Mouse (Mus musculus) midbrain, embryonic 10.5 days (tissue): Measurements from ENCODE around the gene Pgls. TPM values are rescaled to one million over a fixed set of nuclear protein-coding genes. Genes with fewer than 3 reads are reported as not detected.

Source experiments
- DNase-seq: peaks from one replicate; pipeline ENCODE4 v3.0.0-alpha.2; 2017; ENCODE audit warnings: low spot score
- H3K27ac ChIP-seq: fragments of 300-500 bp; sonication (generic); replicated peaks from 2 replicates; pipeline ENCODE4 v1.5.1; 2016; ENCODE audit warnings: mild to moderate bottlenecking
- H3K27me3 ChIP-seq: fragments of 300-500 bp; sonication (generic); 2 replicates; pipeline ENCODE4 v1.6.1; 2016; ENCODE audit warnings: low read depth, mild to moderate bottlenecking; ENCODE audit not compliant: poor library complexity, severe bottlenecking
- H3K36me3 ChIP-seq: fragments of 300-500 bp; sonication (generic); 2 replicates; pipeline ENCODE4 v1.6.1; 2016; ENCODE audit warnings: mild to moderate bottlenecking, moderate library complexity
- H3K4me1 ChIP-seq: fragments of 300-500 bp; sonication (generic); 2 replicates; pipeline ENCODE4 v1.6.1; 2016
- H3K4me3 ChIP-seq: fragments of 300-500 bp; sonication (generic); 2 replicates; pipeline ENCODE4 v1.5.1; 2016; ENCODE audit warnings: mild to moderate bottlenecking, moderate library complexity
- H3K9me3 ChIP-seq: fragments of 300-500 bp; sonication (generic); replicated peaks from 2 replicates; pipeline ENCODE4 v1.6.1; 2016; ENCODE audit warnings: mild to moderate bottlenecking
- WGBS: fragments of 180-500 bp; shearing (Covaris S2); methylation state at CpG from one replicate; pipeline ENCODE4 v1.1.7; 2016; 5-methylcytosine and 5-hydroxymethylcytosine counted together
- microRNA-seq: library from miRNA; unstranded; fragments of <30 nt; microRNA quantifications from one replicate; pipeline ENCODE4, GENCODE M21; 2017
- polyA plus RNA-seq: library from polyadenylated mRNA; unstranded; fragments of >200 nt; fragmentation: Nextera tagmentation; extraction: Ambion mirVana; gene quantifications from 2 replicates; pipeline ENCODE4 v1.2.1, GENCODE M21; 2016

Pgls gene
- polyA plus RNA-seq, 1 experiment from 2014 or later: 261 TPM

DNA sequence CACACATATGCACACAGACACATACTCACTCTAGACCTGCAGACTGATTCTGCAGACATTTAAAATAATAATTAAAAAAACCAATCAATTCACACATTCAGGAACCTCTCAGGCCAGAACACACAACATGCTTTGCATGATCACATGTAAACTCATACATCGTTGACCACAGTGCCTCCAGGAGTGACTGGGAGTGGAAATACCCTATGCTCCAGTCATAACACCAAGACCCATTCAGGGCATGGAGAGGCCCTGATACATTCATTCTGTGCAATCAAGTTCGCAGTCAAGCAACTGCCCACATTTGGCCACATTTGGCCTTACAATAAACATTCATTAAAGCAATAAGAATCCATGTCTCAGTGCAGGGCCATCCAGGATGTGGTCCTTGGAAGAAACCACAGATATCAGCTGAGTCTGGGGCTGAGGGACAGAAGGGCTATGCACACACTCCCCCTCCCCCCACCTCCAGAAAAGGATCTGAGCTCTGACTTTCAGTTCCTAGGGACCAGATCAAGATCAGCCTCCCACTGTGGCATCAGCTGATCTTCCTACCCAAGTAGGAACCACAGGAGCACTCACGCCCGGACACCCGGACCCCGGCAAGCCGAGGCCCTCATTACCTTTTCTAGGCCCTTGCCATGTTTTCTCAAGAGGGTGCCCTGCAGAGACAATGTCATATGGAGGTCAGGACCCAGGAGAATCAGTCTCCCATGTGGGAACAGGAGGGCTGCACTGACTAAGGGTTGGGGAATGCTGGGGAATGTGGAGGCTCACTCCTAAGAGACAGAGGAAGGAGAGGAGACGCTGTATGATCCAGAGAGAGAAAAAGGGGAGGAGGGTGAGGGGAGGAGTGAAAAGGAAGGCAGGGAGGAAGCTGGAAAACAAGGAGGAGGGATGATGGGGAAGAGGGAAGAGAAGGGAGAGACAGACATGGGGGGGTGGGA, 45.4 kb downstream of the Pgls start:
- no peak for DNase-seq
- Histone ChIP-seq H3K27ac (no peak overlapping the region), H3K27me3 (peaks cover 59% of the 10 kb centered on the region), H3K4me3 (no peak overlapping the region), H3K4me1 (peaks cover 17% of the 10 kb centered on the region), H3K9me3 (peaks cover 15% of the 10 kb centered on the region), H3K36me3 (no peaks in the 10 kb centered on the region; the same call in 1 of the 2 replicates)
- 65% methylated on average over 8 of the region's 8 CpGs for WGBS

DNA sequence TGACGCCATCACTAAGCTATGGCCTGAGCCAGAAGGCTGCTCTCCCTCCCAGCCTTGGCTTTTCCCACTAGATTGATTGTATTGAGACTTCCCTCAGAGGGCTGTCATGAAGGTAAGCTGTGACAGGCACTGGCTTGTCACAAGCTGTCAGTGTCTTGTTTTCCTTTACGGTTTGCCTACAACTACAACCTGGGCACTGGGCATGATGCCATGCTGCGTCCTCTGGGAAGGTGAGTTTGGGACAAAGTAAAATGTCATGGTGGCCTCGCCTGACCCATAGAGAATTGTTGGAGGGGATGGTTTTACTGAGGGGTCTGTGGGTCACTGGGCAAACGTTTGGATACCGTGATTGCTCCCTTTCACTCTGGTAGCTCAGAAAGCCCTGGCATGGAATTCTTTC, 46.3 kb downstream of the Pgls start:
- Histone ChIP-seq H3K36me3 (no peaks in the 10 kb centered on the region), H3K4me1 (peaks cover 16% of the 10 kb centered on the region), H3K27ac (no peak overlapping the region), H3K4me3 (no peak overlapping the region), H3K9me3 (peaks cover 6% of the 10 kb centered on the region), H3K27me3 (peaks cover 50% of the 10 kb centered on the region)
- no peak for DNase-seq
- 74% methylated on average over 6 of the region's 6 CpGs for WGBS

DNA sequence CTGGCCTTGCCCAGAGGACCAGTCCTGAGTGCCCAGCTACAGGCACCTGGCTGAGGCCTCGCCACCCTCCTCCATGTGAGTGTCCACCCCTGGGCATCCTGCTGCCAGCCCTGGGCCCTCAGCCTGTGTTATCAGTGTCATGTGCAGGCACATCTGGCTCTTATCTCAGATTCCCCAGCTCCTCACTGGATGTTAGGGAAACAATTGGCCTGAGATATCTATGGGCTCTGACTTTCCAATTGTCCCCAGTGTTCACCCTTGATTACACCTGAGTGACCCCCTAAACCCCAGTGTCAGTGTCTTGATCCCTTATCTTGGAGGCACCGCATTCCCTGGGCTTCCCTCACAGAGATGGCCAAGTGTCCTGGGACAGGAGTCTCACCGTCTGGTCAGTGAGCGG, 47.3 kb downstream of the Pgls start:
- 95% methylated on average over 4 of the region's 4 CpGs for WGBS
- H3K9me3 ChIP-seq: no peaks in the 10 kb centered on the region

DNA sequence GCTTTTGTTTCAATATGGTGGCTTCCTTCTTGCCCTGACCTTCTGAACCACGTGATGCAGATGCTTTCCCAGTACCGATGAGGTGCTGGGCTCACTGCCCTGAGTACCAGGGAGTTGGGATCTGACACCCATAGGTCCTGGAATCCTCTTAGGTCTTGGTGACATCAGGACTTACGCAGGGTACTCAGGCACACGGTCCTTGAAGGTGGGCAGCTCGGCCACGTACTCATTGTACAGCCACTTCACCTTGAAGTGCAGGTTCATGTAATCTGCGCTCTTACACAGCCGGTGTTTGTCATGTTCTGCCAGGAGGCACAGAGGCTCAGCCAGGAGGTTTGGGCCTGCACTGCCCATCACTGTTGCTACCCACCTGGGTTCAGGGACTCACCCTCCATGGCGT, 53.5 kb downstream of the Pgls start:
- WGBS: 84% methylated on average over 9 of the region's 9 CpGs
- no peak overlapping the region for H3K27ac ChIP-seq
- DNase-seq: no peak

More for the DNA sequence above, 47.3 kb downstream of the Pgls start:
- no peaks in the 10 kb centered on the region for H3K36me3 ChIP-seq
- H3K27me3 ChIP-seq: peaks cover 40% of the 10 kb centered on the region
- H3K4me1 ChIP-seq: peaks cover 6% of the 10 kb centered on the region
- H3K27ac ChIP-seq: no peak overlapping the region
- no peak for DNase-seq
- H3K4me3 ChIP-seq: no peak overlapping the region

More for the DNA sequence above, 53.5 kb downstream of the Pgls start:
- no peaks in the 10 kb centered on the region; the same call in none of the 2 replicates for H3K27me3 ChIP-seq
- H3K36me3 ChIP-seq: no peaks in the 10 kb centered on the region
- no peak overlapping the region for H3K4me3 ChIP-seq
- no peaks in the 10 kb centered on the region for H3K4me1 ChIP-seq
- H3K9me3 ChIP-seq: no peaks in the 10 kb centered on the region

Small RNA genes within 50 kb of the gene (microRNA-seq; reads per million reads assigned to microRNA genes)
- not detected for gene Mir6769b

Other genes starting within 250 kb of the Pgls start
- 68.5 and 74.3 TPM in 2 replicates for gene Use1, start 225.3 kb upstream of the Pgls start, polyA plus RNA-seq
- 4.9 and 6.1 TPM in 2 replicates for gene Ocel1, start 220.9 kb upstream of the Pgls start, polyA plus RNA-seq
- gene Nr2f6, start 210.2 kb upstream of the Pgls start, polyA plus RNA-seq: 74.7 and 110 TPM in 2 replicates
- 5.0 and 6.3 TPM in 2 replicates for gene Ushbp1, start 196.4 kb upstream of the Pgls start, polyA plus RNA-seq
- gene Babam1, start 195.3 kb upstream of the Pgls start, polyA plus RNA-seq: 112 TPM in 2 replicates
- gene Ankle1, start 186.2 kb upstream of the Pgls start, polyA plus RNA-seq: 49.6 and 51.6 TPM in 2 replicates
- 75.0 and 78.3 TPM in 2 replicates for gene Abhd8, start 128.5 kb upstream of the Pgls start, polyA plus RNA-seq
- gene Mrpl34, start 127.2 kb upstream of the Pgls start, polyA plus RNA-seq: 230 and 238 TPM in 2 replicates
- gene Dda1, start 123.0 kb upstream of the Pgls start, polyA plus RNA-seq: 131 and 141 TPM in 2 replicates
- 3.0 and 3.4 TPM in 2 replicates for gene Ano8, start 106.2 kb upstream of the Pgls start, polyA plus RNA-seq
- gene Gtpbp3, start 104.1 kb upstream of the Pgls start, polyA plus RNA-seq: 20.0 and 21.8 TPM in 2 replicates
- gene Plvap, start 80.4 kb upstream of the Pgls start, polyA plus RNA-seq: 39.4 and 45.2 TPM in 2 replicates
- gene Ccdc194, start 66.5 kb upstream of the Pgls start, polyA plus RNA-seq: 0.14 and 0.28 TPM in 2 replicates
- gene Bst2, start 54.7 kb upstream of the Pgls start, polyA plus RNA-seq: 8.6 and 9.3 TPM in 2 replicates
- gene Mvb12a, start 49.3 kb upstream of the Pgls start, polyA plus RNA-seq: 62.1 and 62.9 TPM in 2 replicates
- gene Tmem221, start 33.3 kb upstream of the Pgls start, polyA plus RNA-seq: 0.14 TPM in 2 replicates
- gene Nxnl1, start 25.6 kb upstream of the Pgls start, polyA plus RNA-seq: not detected in 2 replicates
- 21.5 and 27.0 TPM in 2 replicates for gene Slc27a1, start 23.3 kb upstream of the Pgls start, polyA plus RNA-seq
- 4.5 and 5.4 TPM in 2 replicates for gene Fam129c, start 5.5 kb downstream of the Pgls start, polyA plus RNA-seq
- 51.2 and 52.8 TPM in 2 replicates for gene Colgalt1, start 18.8 kb downstream of the Pgls start, polyA plus RNA-seq
- gene Unc13a, start 79.6 kb downstream of the Pgls start, polyA plus RNA-seq: 4.6 and 8.1 TPM in 2 replicates
- gene Jak3, start 84.1 kb downstream of the Pgls start, polyA plus RNA-seq: 2.8 and 3.7 TPM in 2 replicates
- gene Insl3, start 97.0 kb downstream of the Pgls start, polyA plus RNA-seq: 0.30 and 0.37 TPM in 2 replicates
- 0.67 and 0.89 TPM in 2 replicates for gene B3gnt3, start 109.6 kb downstream of the Pgls start, polyA plus RNA-seq
- gene Fcho1, start 133.5 kb downstream of the Pgls start, polyA plus RNA-seq: 17.7 and 25.4 TPM in 2 replicates